Mouse (Mus musculus) activated CD4-positive, CD25-positive, alpha-beta regulatory T cell, adult 4 months (primary cell): ENCODE results near the gene Brca1. TPM values are rescaled to one million over a fixed set of nuclear protein-coding genes. Genes with fewer than 3 reads are reported as not detected.
A peak's percentile ranks its signal among the peaks of the same experiment; 100 is the strongest.
"Not testable (repeated sequence)": the region's sequence is repeated elsewhere in the genome, so short reads cannot be mapped to it uniquely, and the experiment has no call there.

Experiments used
- ATAC-seq: one replicate; pipeline ENCODE4 v1.8.0; 2017
- polyA plus RNA-seq, 2 experiments: library from polyadenylated mRNA; unstranded; fragments of 100-300 nt; shearing (Covaris generic); gene quantifications; one replicate each; pipeline ENCODE4 v1.2.1; 2017

Gene Brca1
- polyA plus RNA-seq, 2 experiments from 2014 or later: 5.4 to 5.8 TPM

- ATAC-seq: no peak
Observed at GRCm38 (mm10) chr11:101447786-101448185, 104.0 kb downstream of the Brca1 start.

GRCm38 (mm10) chr11:101446860-101447259 is 104.9 kb downstream of the Brca1 start:
- ATAC-seq: not testable (repeated sequence)

GRCm38 (mm10) chr11:101446319-101446718 is 105.4 kb downstream of the Brca1 start:
- ATAC-seq: no peak

- ATAC-seq: peak; percentile 12
Observed at GRCm38 (mm10) chr11:101442760-101443159, 109.0 kb downstream of the Brca1 start.

- peak; percentile 95 for ATAC-seq
Observed at GRCm38 (mm10) chr11:101442127-101442693, 109.5 kb downstream of the Brca1 start, which contains the start of gene Rpl27. Rpl27 (plus strand) TSS chr11:101442298.

DNA sequence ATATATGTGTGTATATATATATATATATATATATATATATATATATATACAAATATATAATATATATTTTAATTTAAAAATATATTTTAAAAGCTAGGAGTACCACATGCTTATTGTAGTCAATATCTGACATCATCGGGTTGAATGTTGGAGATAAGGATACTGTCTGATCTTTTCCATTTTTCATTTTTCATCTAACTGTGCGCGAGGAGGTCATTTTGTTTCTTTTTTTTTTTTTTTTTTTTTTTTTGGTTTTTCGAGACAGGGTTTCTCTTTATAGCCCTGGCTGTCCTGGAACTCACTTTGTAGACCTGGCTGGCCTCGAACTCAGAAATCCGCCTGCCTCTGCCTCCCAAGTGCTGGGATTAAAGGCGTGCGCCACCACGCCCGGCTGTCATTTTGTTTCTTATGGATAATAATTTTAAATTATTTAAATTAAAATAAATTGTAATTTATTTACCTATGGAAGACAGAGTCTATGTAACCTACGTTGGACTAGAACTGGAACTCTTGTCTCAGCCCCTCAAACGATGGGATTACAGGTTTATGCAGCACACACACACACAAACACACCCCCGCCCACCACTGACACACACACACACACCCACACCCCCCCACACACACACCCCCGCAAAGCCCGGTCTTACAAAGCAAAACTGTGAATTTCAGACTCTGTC is 110.2 kb downstream of the Brca1 start:
- not testable (repeated sequence) for ATAC-seq

Other genes with a start within 250 kb of the Brca1 start
- 10 to 100 TPM; 79.0 to 81.0 TPM for gene Becn1, start 249.7 kb downstream of the Brca1 start, polyA plus RNA-seq
- gene Psme3, start 235.7 kb downstream of the Brca1 start, polyA plus RNA-seq: 10 to 100 TPM; 37.1 to 53.3 TPM
- 1 to 10 TPM; 2.1 to 2.5 TPM for gene Aoc2, start 226.9 kb downstream of the Brca1 start, polyA plus RNA-seq
- not detected for gene Aoc3, start 221.3 kb downstream of the Brca1 start, polyA plus RNA-seq
- not detected for gene G6pc, start 184.4 kb downstream of the Brca1 start, polyA plus RNA-seq
- 10 to 100 TPM; 33.5 to 42.6 TPM for gene Aarsd1, start 134.3 kb downstream of the Brca1 start, polyA plus RNA-seq
- 1 to 10 TPM in 1 of 2 experiments, not detected in 1; 1.5 TPM for gene Gm27029, start 127.2 kb downstream of the Brca1 start, polyA plus RNA-seq
- 1 to 10 TPM; 5.4 to 8.0 TPM for gene Rundc1, start 126.9 kb downstream of the Brca1 start, polyA plus RNA-seq
- gene Ptges3l, start 126.6 kb downstream of the Brca1 start, polyA plus RNA-seq: 1 to 10 TPM; 1.1 to 4.2 TPM
- 100 to 1,000 TPM; 581 to 812 TPM for gene Rpl27, start 109.7 kb downstream of the Brca1 start, polyA plus RNA-seq
- 100 to 1,000 TPM; 148 to 179 TPM for gene Ifi35, start 103.5 kb downstream of the Brca1 start, polyA plus RNA-seq
- gene Rnd2, start 87.0 kb downstream of the Brca1 start, polyA plus RNA-seq: under 1 TPM; 0.24 to 0.36 TPM
- gene Vat1, start 85.7 kb downstream of the Brca1 start, polyA plus RNA-seq: 1 to 10 TPM in 1 of 2 experiments, under 1 TPM in 1; 0.60 to 1.5 TPM
- 10 to 100 TPM; 42.3 to 84.0 TPM for gene Nbr1, start 194 bp upstream of the Brca1 start, polyA plus RNA-seq
- gene Tmem106a, start 30.3 kb upstream of the Brca1 start, polyA plus RNA-seq: 10 to 100 TPM; 13.4 to 13.6 TPM
- not detected for gene Gm11634, start 47.3 kb upstream of the Brca1 start, polyA plus RNA-seq
- 100 to 1,000 TPM in 1 of 2 experiments, 10 to 100 TPM in 1; 65.1 to 101 TPM for gene Rdm1, start 75.2 kb upstream of the Brca1 start, polyA plus RNA-seq
- under 1 TPM; 0.32 to 0.36 TPM for gene Arl4d, start 113.6 kb upstream of the Brca1 start, polyA plus RNA-seq
- gene Dhx8, start 181.0 kb upstream of the Brca1 start, polyA plus RNA-seq: 10 to 100 TPM; 23.6 to 25.5 TPM
- gene Etv4, start 233.4 kb upstream of the Brca1 start, polyA plus RNA-seq: 1 to 10 TPM in 1 of 2 experiments, not detected in 1; 1.0 TPM